Mouse (Mus musculus) Patski (cell line): ENCODE data around the gene Wscd2. TPM values are rescaled to one million over a fixed set of nuclear protein-coding genes. Genes with fewer than 3 reads are reported as not detected.
"Not testable (repeated sequence)": the region's sequence is repeated elsewhere in the genome, so short reads cannot be mapped to it uniquely, and the experiment has no call there.

Experiments used
- ATAC-seq: fragments of 100-300 bp; one replicate; pipeline ENCODE4 v1.8.0; 2021
- CTCF ChIA-PET: fragments of 350-600 bp; sonication (Branson Sonifier 250); formaldehyde crosslinking; loops from one replicate; lab custom pipeline; 2022; ENCODE audit warnings: inconsistent platforms; lab: Charles Lee
- POLR2A ChIA-PET: fragments of 350-600 bp; sonication (Branson Sonifier 250); formaldehyde crosslinking; loops from one replicate; lab custom pipeline; 2022; ENCODE audit warnings: antibody characterized with exemption, inconsistent platforms; lab: Charles Lee
- DNase-seq: peaks from one replicate; pipeline ENCODE4 v3.0.0-alpha.2; 2011; ENCODE audit warnings: low read depth, low spot score
- H3K27me3 ChIP-seq: fragments of 371-371 bp; one replicate; pipeline ENCODE4 v1.5.1; 2021
- CTCF ChIP-seq: fragments of 100-300 bp; IDR thresholded peaks from one replicate; pipeline ENCODE4 v1.5.1; 2021
- in situ Hi-C: fragments of 300-500 bp; cut with MboI; formaldehyde crosslinking; loops from 3 replicates; pipeline ENCODE4 v1.11.1; 2018; ENCODE audit warnings: low pct_unique_long_range_greater_than_20kb, mixed read lengths
- polyA plus RNA-seq: library from polyadenylated mRNA; unstranded; gene quantifications from one replicate; pipeline ENCODE4 v1.2.3, GENCODE M21; 2021

The Wscd2 gene
- polyA plus RNA-seq, 1 experiment from 2014 or later = 0.28 TPM

DNA sequence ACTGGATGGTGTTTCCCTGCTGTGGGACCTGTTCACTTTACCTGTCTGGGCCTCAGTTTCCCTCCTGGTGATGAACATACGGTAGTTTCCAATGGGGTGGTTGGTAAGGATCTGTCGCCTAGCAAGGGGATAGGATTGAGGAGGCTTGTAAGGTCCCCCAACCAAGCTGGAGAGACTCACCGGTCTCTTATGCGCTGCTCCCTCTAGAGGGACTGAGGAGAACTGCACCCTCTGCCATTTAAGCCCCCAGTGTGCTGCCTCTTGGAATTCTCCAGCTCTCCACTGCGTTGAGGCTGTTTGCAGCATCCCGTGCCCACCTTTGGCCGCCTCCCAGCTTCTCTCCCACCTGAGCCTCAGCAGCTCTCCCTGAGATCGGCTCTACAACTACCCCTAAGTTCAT lies 90.1 kb downstream of the Wscd2 start:
- CTCF ChIA-PET = interaction anchor here (1.0 to 1.5 kb wide), 3 partner anchors 11 to 144 kb away, joined by 3 read pairs; partner anchors contain the start of gene 1700069L16Rik
- no peaks in the 10 kb centered on the region for H3K27me3 ChIP-seq
- POLR2A ChIA-PET = interaction anchor here (1.1 kb wide), 1 partner anchor 11 kb away, joined by 3 read pairs; no protein-coding TSS in a partner anchor
- no peak for ATAC-seq
- DNase-seq = no peak
- in situ Hi-C loops = loop anchor here (25.0 kb wide), 1 partner anchor 218 kb away; the partner anchor contains the start of gene Aym1
- TF ChIP-seq CTCF = no peak

DNA sequence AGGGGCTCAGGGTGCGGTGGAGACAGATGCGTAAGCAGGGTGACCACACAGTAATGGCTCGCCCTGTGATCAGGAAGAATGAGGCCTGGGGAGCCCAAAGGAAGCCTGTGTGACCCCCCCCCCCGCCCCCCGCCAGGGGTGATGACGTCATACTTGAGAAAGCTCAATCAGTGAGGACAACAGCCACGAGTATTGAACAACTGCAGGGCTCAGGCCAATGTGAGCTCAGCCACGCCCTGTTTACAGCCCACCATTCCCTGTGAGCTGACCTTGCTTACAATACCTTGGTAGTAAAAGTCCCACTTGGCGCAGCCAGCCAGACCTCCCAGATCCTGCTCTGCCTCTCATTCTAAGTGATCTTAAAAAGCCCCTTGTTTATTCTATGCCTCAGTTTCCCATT lies 90.7 kb downstream of the Wscd2 start:
- POLR2A ChIA-PET = no interaction called here
- ATAC-seq (no peak), DNase-seq (no peak)
- in situ Hi-C loops = loop anchor here (25.0 kb wide), 1 partner anchor 218 kb away; the partner anchor contains the start of gene Aym1
- no peaks in the 10 kb centered on the region for H3K27me3 ChIP-seq
- CTCF ChIA-PET = interaction anchor here (1.0 to 1.5 kb wide), 3 partner anchors 12 to 144 kb away, joined by 3 read pairs; partner anchors contain the start of gene 1700069L16Rik
- TF ChIP-seq CTCF = no peak

DNA sequence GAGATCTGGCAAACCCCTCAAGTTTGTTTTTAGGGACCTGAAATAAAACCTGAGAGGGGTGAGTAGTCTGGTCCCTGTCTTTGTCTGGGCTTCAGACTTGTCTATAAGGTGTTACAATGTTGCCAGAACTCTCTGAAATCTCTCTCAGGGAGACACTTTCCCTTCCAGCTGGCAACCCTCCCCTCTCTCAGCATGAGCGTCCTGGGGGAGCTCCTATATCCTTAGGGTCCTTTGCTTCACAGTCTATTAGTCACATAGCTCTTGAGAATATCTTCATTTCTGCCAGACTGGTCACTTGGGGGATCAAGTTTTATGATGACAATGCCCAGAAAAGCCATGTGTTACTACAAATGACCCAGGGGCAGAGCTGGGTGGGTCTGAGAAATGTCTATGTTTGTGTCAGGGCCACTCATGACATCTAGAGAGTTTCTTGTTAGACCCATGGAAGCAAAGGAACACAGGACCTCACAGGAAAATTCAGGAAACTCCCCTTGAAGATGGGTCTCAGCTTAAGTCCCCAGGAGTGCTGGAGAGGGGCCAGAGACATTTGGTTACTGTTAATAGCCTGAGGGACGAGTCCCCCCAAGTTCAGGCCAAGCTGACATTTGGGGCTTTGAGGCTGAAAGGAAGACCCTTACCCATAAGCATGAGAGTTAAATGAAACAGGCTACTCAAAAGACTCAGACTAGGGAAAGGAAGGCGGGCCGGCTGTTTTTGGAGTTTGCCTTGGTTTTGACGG lies 93.5 kb downstream of the Wscd2 start:
- TF ChIP-seq CTCF = no peak
- no peak for ATAC-seq
- no peaks in the 10 kb centered on the region for H3K27me3 ChIP-seq
- in situ Hi-C loops = loop anchor here (25.0 kb wide), 1 partner anchor 221 kb away; the partner anchor contains the start of gene Aym1
- POLR2A ChIA-PET = no interaction called here
- DNase-seq = no peak
- CTCF ChIA-PET = no interaction called here

DNA sequence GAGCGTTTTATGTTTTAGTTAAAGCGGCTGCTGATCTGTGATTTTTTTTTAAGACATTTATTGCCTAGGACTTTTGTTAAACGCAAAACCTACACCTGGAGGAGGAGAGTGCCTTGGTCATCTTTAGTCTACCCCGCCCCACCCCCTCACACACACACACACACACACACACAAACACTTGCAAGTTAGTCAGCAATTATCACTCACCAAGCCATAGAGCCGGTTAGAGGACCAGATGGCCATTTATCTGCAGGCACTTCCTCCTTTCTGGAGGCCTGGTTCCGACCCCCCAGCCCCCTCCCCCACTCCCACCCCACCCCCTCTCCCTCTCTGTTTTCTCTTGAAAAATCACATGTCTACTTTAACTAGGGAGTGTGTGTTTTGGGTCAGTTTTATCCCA lies 94.3 kb downstream of the Wscd2 start:
- no peak for TF ChIP-seq CTCF
- ATAC-seq = no peak
- no peak for DNase-seq
- POLR2A ChIA-PET = no interaction called here
- no peaks in the 10 kb centered on the region for H3K27me3 ChIP-seq
- in situ Hi-C loops = loop anchor here (25.0 kb wide), 1 partner anchor 222 kb away; the partner anchor contains the start of gene Aym1
- CTCF ChIA-PET = no interaction called here

DNA sequence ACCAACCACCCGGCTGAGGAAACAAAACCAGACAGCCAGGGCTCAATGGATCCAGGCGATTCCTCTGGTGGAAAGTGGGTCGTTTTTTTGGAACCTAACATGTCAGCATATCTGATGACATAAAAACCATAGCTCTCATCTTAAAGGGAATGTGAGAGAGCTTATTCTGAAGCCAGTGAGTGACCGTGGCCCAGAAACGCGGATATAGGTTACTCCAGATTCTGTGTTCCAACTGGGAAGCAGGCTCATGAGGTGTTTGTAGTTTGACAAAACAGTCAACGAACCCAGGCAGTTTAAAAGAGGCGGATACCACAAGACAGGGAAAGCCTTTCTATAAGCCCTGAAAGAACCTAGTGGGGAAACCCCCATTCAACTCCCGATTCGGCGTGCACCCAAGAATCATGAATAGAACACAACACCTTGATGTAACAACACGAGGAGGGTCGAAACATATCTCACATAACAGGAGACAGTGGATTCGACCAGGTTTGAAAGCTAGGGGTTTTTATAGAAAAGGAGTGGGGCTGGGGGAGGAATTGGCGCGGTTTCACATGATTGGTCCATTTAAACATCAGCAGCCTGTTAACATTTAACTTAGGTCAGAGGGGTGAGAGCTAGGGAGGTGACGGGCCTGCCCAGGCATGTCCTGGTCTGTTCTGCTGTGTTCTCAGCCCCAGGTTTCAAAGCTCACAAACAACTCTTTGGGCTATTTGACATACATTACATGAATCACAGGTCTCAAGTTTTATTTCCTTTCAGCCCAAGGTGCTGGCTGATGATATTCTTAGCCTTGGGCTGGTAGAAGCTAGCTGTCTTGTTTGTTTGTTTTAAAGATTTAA lies 95.7 kb downstream of the Wscd2 start:
- in situ Hi-C loops = loop anchor here (5.0 to 25.0 kb wide), 2 partner anchors 146 to 224 kb away; partner anchors contain the start of gene Aym1
- DNase-seq, H3K27me3 ChIP-seq, ATAC-seq, POLR2A ChIA-PET, CTCF ChIA-PET: not testable (repeated sequence)

DNA sequence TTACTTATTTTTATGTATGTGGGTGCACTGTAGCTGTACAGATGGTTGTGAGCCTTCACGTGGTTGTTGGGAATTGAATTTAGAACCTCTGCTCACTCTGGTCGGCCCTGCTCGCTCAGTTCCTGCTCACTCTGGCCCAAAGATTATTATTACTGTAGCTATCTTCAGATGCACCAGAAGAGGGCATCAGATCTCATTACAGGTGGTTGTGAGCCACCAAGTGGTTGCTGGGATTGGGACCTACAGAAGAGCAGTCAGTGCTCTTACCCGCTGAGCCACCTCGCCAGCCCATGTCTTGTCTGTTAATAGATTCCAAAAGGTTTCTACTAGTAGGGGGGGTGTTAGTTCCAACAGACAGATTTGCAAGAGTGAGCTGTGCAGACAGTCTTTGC lies 96.3 kb downstream of the Wscd2 start:
- in situ Hi-C loops = loop anchor here (5.0 to 25.0 kb wide), 2 partner anchors 146 to 224 kb away; partner anchors contain the start of gene Aym1
- POLR2A ChIA-PET, H3K27me3 ChIP-seq, CTCF ChIA-PET, ATAC-seq, DNase-seq: not testable (repeated sequence)

DNA sequence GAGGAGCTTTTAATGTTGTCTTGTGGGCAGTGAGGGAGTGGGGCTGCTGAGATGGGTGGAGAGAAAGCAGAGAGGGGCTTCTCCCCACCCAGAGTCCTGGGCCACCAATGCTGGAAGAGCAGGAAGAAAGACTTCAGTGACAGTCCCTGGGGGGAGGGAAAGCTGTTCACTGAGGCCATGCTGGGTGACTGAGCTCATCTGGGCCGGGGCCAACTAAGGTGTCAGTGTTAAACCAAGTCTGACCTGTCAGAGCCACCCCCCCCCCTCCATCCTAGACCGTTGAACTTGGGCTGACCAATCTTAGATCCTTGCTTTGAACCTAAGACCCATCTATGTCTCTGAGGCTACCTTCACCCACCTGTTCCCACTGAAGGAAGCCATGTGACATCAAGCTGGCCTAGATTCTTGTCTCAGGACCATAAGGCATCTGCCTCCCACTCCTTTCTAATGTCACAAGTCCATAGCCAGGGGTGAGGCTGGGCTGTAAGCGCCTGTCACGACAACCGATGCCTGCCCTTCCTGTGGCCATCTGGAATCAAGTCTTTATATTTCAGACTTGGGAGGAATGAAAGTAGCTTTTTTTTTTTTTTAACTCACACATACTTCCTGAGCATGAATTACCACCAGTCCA lies 100.0 kb downstream of the Wscd2 start:
- no peak for ATAC-seq
- H3K27me3 ChIP-seq = no peaks in the 10 kb centered on the region
- no peak for DNase-seq
- in situ Hi-C loops = loop anchor here (25.0 kb wide), 1 partner anchor 228 kb away; the partner anchor contains the start of gene Aym1
- no peak for TF ChIP-seq CTCF
- POLR2A ChIA-PET = no interaction called here
- CTCF ChIA-PET = interaction anchor here (1.6 kb wide), 1 partner anchor 11 kb away, joined by 5 read pairs; no protein-coding TSS in a partner anchor

DNA sequence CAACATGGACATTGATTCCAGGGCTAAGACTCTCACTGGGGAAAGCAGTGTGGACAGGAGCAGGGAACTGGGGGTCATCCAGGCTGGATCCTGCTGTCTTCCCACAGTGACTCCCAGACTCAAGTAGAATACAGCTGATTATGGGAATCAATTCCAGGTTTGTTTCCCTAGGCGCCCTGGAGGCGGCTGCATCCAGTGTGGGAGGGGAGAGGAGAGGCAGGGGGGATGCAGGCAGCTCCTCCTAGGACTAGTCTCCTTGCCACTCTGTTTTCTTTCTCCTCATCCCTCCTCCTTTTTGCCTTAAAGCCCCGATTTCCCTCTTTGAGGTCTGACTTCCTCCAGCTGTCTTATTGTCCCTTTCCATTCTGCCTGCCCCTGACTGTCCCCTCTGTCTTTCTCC lies 101.0 kb downstream of the Wscd2 start:
- ChIA-PET POLR2A (interaction anchor here (0.8 kb wide), 1 partner anchor 11 kb away, joined by 3 read pairs; no protein-coding TSS in a partner anchor), CTCF (interaction anchor here (1.6 kb wide), 1 partner anchor 10 kb away, joined by 5 read pairs; no protein-coding TSS in a partner anchor)
- TF ChIP-seq CTCF = no peak
- ATAC-seq (no peak), DNase-seq (no peak)
- in situ Hi-C loops = loop anchor here (25.0 kb wide), 1 partner anchor 229 kb away; the partner anchor contains the start of gene Aym1
- no peaks in the 10 kb centered on the region for H3K27me3 ChIP-seq

DNA sequence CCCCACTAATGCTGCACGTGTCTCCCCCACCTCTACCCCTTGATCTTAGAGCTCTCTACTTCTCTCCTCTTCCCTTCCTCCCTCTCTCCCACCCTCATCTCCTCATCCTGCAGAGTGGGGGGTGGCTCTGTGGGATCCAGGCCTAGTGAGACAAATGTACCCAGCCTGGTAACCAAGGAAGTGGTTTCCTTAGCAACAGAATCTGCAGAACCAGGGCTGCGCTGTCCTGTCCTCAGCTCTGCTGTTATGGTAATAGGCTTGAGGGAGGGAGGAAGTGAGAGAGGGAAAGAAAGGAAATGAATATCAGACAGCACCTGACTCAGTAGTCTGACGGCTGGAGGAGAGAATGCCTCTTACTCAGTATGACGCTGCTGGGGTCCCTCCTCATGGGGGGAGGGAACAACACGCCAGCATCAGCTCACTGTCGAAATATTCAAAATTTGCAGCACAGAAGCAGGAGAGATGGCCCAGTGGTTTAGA lies 101.7 kb downstream of the Wscd2 start:
- no peak for TF ChIP-seq CTCF
- ATAC-seq = peak; percentile 15
- H3K27me3 ChIP-seq = no peaks in the 10 kb centered on the region
- no peak for DNase-seq
- ChIA-PET POLR2A (interaction anchor here (0.8 kb wide), 1 partner anchor 12 kb away, joined by 3 read pairs; no protein-coding TSS in a partner anchor), CTCF (no interaction called here)
- in situ Hi-C loops = loop anchor here (25.0 kb wide), 1 partner anchor 229 kb away; the partner anchor contains the start of gene Aym1
